Mouse (Mus musculus): ENCODE measurements at regions not wholly inside any gene's neighbourhood (a gene's known extent, or its start where the extent isn't known, plus 50 kb on each side); places are given as distances from the start of the nearest gene placed in this dataset.

DNA sequence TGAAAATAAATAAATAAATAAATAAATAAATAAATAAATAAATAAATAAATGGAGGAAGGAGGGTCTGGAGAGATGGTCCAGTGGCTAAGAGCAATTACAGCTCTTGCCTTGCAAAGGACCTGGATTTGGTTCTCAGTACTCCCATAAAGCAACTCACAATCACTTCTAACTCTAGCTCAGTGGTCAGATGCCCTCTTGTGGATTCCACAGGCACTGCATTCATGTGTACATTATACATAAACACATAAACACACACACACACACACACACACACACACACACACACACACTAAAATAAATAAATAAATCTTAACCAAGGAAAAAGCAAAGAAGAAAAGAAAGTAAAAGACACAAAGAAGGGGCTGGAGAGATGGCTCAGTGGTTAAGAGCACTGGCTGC, 74.2 kb upstream of the Dhx40 start:
- no peaks in the 10 kb centered on the region for H3K27me3 ChIP-seq (replicated peaks; ENCODE audit: control insufficient read depth, insufficient read depth, low read length)
- H3K9ac ChIP-seq (ENCODE audit: low read depth, low read length), result no peak overlapping the region
- no peaks in the 10 kb centered on the region for H3K4me1 ChIP-seq (ENCODE audit: control insufficient read depth, insufficient read depth, low read length)
- no peak overlapping the region for H3K27ac ChIP-seq (replicated peaks; ENCODE audit: low read depth, low read length)
- no peak overlapping the region for H3K4me2 ChIP-seq (ENCODE audit: low read depth, low read length)
- DNase-seq (ENCODE audit: low spot score) (no peak), ATAC-seq (ENCODE audit: low read depth) (no peak)
- H3K9me3 ChIP-seq (ENCODE audit: control insufficient read depth, low read length), result no peaks in the 10 kb centered on the region
- H3K4me3 ChIP-seq (ENCODE audit: low read depth, low read length), result no peak overlapping the region
- H3K36me3 ChIP-seq (ENCODE audit: control insufficient read depth, insufficient read depth, low read length), result no peaks in the 10 kb centered on the region

DNA sequence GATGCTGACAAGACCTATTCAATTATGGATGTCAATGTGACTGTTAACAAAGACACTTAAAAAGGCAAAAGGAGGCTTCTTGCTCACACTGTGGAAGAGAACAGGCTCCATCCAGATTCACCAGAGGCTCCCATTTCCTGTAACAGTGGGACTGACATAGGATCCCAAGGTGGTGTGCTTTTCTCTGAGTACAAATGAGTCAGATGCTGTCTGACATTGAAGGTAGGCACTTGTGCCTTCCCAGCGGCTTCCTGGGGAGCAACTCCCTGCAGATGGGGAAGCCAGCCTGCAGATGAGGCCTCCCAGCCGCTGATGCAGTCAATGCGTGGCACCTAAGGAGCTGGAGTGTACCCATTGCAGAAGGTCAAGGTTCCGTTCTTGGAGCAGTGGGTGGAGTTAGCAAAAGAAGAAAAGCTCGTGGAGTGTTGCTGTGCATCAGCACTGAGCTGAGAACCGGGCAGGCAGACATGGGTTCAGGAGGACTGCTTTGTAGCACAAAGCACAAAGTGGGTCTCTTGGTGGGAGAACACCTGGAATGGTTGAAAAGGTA, 71.9 kb upstream of the Dhx40 start:
- no peak for DNase-seq (ENCODE audit: low spot score)
- 59% methylated on average over 6 of the region's 6 CpGs for WGBS
- Histone ChIP-seq H3K4me2 (ENCODE audit: low read depth, low read length) (no peak overlapping the region), H3K27me3 (replicated peaks; ENCODE audit: control insufficient read depth, insufficient read depth, low read length) (no peaks in the 10 kb centered on the region), H3K4me3 (ENCODE audit: low read depth, low read length) (no peak overlapping the region), H3K36me3 (ENCODE audit: control insufficient read depth, insufficient read depth, low read length) (no peaks in the 10 kb centered on the region), H3K9ac (ENCODE audit: low read depth, low read length) (no peak overlapping the region), H3K27ac (replicated peaks; ENCODE audit: low read depth, low read length) (no peak overlapping the region), H3K9me3 (ENCODE audit: control insufficient read depth, low read length) (no peaks in the 10 kb centered on the region), H3K4me1 (ENCODE audit: control insufficient read depth, insufficient read depth, low read length) (no peaks in the 10 kb centered on the region)
- ATAC-seq (ENCODE audit: low read depth), result no peak

DNA sequence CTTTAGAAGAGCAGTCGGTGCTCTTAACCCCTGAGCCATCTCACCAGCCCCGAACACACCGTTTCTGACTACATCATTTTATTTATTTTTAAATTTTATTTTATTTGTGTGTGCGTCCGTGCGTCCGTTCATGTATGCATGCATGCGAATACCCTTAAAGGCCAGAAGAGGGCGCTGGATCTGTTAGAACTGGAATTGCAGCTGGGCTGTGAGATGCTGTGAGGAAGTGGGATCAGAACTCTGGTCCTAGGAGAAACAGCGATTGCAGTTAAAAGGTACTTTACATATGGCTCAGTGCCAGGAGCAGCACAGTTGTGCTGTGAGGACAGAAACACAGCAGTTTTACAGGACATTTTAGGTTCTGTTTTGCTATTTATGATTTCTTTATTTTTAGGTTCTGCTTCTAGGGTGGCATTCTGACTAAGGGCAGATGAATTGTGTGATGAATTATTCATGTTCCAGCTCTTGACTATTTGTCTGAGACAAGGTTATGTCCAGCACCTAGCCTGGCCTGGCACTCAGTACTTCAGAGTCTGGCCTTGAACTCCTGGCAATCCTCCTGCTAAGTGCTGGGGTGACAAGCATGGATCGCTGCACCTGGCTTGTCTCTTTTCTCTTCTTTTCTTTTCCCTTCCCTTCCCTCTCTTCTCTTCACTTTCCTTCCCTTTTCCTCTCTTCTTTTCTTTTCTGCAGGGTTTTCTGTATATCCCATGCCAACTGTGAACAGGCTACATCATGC, 71.0 kb upstream of the Dhx40 start:
- H3K9ac ChIP-seq (ENCODE audit: low read depth, low read length), result no peak overlapping the region
- no peak overlapping the region for H3K4me2 ChIP-seq (ENCODE audit: low read depth, low read length)
- no peak overlapping the region for H3K27ac ChIP-seq (replicated peaks; ENCODE audit: low read depth, low read length)
- H3K36me3 ChIP-seq (ENCODE audit: control insufficient read depth, insufficient read depth, low read length), result no peaks in the 10 kb centered on the region
- H3K27me3 ChIP-seq (replicated peaks; ENCODE audit: control insufficient read depth, insufficient read depth, low read length), result no peaks in the 10 kb centered on the region
- ATAC-seq (ENCODE audit: low read depth) (no peak), DNase-seq (ENCODE audit: low spot score) (no peak)
- no peaks in the 10 kb centered on the region for H3K9me3 ChIP-seq (ENCODE audit: control insufficient read depth, low read length)
- H3K4me3 ChIP-seq (ENCODE audit: low read depth, low read length), result no peak overlapping the region
- WGBS, result 83% methylated on average over 11 of the region's 11 CpGs
- no peaks in the 10 kb centered on the region for H3K4me1 ChIP-seq (ENCODE audit: control insufficient read depth, insufficient read depth, low read length)

DNA sequence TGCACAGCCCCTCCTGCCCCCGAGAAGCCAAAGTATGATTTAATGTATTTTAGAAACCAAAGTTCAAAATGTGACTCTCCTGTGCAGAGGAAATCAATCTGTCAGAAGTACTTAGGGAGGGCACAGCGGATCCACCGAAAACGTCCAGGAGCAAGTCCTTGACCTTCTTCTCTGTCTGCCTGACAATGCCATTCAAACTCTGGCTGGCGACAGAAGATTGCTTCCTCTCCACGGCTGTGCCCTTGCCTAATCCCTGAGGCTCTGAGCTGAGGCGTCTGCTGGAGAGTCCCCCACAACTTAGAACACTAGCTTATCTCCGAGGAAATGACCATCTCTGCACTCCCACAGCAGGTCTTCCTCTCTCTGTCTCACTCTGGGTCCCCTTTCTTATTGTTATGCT, 69.0 kb upstream of the Dhx40 start:
- no peaks in the 10 kb centered on the region for H3K27me3 ChIP-seq (replicated peaks; ENCODE audit: control insufficient read depth, insufficient read depth, low read length)
- no peak overlapping the region for H3K27ac ChIP-seq (replicated peaks; ENCODE audit: low read depth, low read length)
- no peaks in the 10 kb centered on the region for H3K36me3 ChIP-seq (ENCODE audit: control insufficient read depth, insufficient read depth, low read length)
- no peak for ATAC-seq (ENCODE audit: low read depth)
- peaks cover 5% of the 10 kb centered on the region; the same call in 1 of the 2 replicates for H3K4me1 ChIP-seq (ENCODE audit: control insufficient read depth, insufficient read depth, low read length)
- H3K4me3 ChIP-seq (ENCODE audit: low read depth, low read length), result no peak overlapping the region
- DNase-seq (ENCODE audit: low spot score), result no peak
- no peak overlapping the region for H3K4me2 ChIP-seq (ENCODE audit: low read depth, low read length)
- WGBS, result 42% methylated on average over 8 of the region's 8 CpGs
- no peak overlapping the region for H3K9ac ChIP-seq (ENCODE audit: low read depth, low read length)
- no peaks in the 10 kb centered on the region for H3K9me3 ChIP-seq (ENCODE audit: control insufficient read depth, low read length)

DNA sequence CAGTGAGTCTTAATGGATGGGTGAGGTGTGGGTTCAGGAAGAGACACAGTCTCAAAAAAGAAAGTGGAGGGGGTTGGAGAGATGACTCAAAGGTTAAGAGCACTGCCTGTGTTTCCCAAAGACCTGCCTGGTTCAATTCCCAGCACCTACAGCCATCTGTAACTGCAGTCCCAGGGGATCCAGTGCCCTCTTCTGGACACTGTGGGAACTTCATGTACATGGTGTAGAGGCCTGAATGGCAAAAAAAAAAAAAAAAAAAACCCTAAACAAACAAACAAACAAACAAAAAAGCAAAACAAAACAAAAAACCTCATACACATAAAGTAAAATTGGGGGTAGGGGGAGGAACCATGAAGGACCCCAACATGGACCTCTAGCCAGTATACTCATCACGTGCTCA, 68.2 kb upstream of the Dhx40 start:
- DNase-seq (ENCODE audit: low spot score) (no peak), ATAC-seq (ENCODE audit: low read depth) (no peak)
- Histone ChIP-seq H3K4me1 (ENCODE audit: control insufficient read depth, insufficient read depth, low read length) (peaks cover 5% of the 10 kb centered on the region; the same call in 1 of the 2 replicates), H3K4me2 (ENCODE audit: low read depth, low read length) (no peak overlapping the region), H3K4me3 (ENCODE audit: low read depth, low read length) (no peak overlapping the region), H3K9ac (ENCODE audit: low read depth, low read length) (no peak overlapping the region), H3K27ac (replicated peaks; ENCODE audit: low read depth, low read length) (no peak overlapping the region), H3K27me3 (replicated peaks; ENCODE audit: control insufficient read depth, insufficient read depth, low read length) (no peaks in the 10 kb centered on the region), H3K36me3 (ENCODE audit: control insufficient read depth, insufficient read depth, low read length) (no peaks in the 10 kb centered on the region), H3K9me3 (ENCODE audit: control insufficient read depth, low read length) (no peaks in the 10 kb centered on the region)
- 93% methylated on average over 1 of the region's 1 CpGs for WGBS

DNA sequence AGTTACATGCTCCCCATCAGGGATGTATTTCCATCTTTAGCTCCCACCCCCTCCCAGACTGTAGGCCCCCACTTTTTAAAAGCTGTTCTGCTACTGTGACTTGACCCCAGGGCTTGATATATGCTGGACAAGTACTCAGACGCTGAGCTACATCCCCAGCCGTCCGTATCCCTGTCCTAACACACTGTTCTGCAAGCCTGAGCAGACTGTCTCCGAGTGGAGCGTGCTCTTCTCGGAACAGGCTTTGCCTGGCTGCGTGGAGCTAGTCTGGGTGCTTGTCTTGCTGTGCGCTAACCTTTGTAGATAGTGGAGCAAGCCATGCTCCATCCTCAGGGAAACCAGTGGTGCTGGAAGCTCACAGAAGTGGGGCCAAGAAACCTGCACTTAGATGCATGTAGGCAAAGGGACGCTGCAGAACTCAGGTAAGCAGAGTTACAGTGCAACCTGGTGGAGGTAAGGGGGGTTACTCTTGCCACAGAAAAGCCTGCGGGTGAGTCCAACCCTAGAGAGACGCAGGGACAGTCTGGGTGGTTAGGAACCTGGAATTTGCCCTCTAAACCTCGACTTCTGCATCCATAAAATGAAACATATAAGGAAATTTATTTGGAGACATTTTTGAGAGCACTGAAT, 67.2 kb upstream of the Dhx40 start:
- DNase-seq (ENCODE audit: low spot score), result peak; percentile 42
- ATAC-seq (ENCODE audit: low read depth), result peak; percentile 62; the same call in 1 of the 2 replicates

GRCm38 (mm10) chr11:86873406-86873700, 65.8 kb upstream of the Dhx40 start:
- H3K36me3 ChIP-seq (ENCODE audit: control insufficient read depth, insufficient read depth, low read length), result no peaks in the 10 kb centered on the region
- no peak for ATAC-seq (ENCODE audit: low read depth)

More for the DNA sequence above, 67.2 kb upstream of the Dhx40 start:
- Histone ChIP-seq H3K9ac (ENCODE audit: low read depth, low read length) (no peak overlapping the region), H3K4me1 (ENCODE audit: control insufficient read depth, insufficient read depth, low read length) (peaks cover 5% of the 10 kb centered on the region; the same call in 1 of the 2 replicates), H3K4me3 (ENCODE audit: low read depth, low read length) (no peak overlapping the region), H3K27ac (replicated peaks; ENCODE audit: low read depth, low read length) (no peak overlapping the region), H3K27me3 (replicated peaks; ENCODE audit: control insufficient read depth, insufficient read depth, low read length) (no peaks in the 10 kb centered on the region), H3K36me3 (ENCODE audit: control insufficient read depth, insufficient read depth, low read length) (no peaks in the 10 kb centered on the region), H3K9me3 (ENCODE audit: control insufficient read depth, low read length) (no peaks in the 10 kb centered on the region), H3K4me2 (ENCODE audit: low read depth, low read length) (no peak overlapping the region)
- WGBS, result 59% methylated on average over 12 of the region's 12 CpGs

GRCm38 (mm10) chr11:86872537-86873405, 65.2 kb upstream of the Dhx40 start:
- Histone ChIP-seq H3K27me3 (replicated peaks; ENCODE audit: control insufficient read depth, insufficient read depth, low read length) (no peaks in the 10 kb centered on the region), H3K27ac (replicated peaks; ENCODE audit: low read depth, low read length) (no peak overlapping the region), H3K36me3 (ENCODE audit: control insufficient read depth, insufficient read depth, low read length) (no peaks in the 10 kb centered on the region), H3K4me2 (ENCODE audit: low read depth, low read length) (no peak overlapping the region), H3K4me3 (ENCODE audit: low read depth, low read length) (no peak overlapping the region), H3K4me1 (ENCODE audit: control insufficient read depth, insufficient read depth, low read length) (peaks cover 5% of the 10 kb centered on the region; the same call in 1 of the 2 replicates), H3K9ac (ENCODE audit: low read depth, low read length) (no peak overlapping the region), H3K9me3 (ENCODE audit: control insufficient read depth, low read length) (no peaks in the 10 kb centered on the region)
- ATAC-seq (ENCODE audit: low read depth) (peak; percentile 60; the same call in 1 of the 2 replicates), DNase-seq (ENCODE audit: low spot score) (peak; percentile 49)
- 59% methylated on average over 10 of the region's 10 CpGs for WGBS

More at GRCm38 (mm10) chr11:86873406-86873700, 65.8 kb upstream of the Dhx40 start:
- no peak for DNase-seq (ENCODE audit: low spot score)
- peaks cover 5% of the 10 kb centered on the region; the same call in 1 of the 2 replicates for H3K4me1 ChIP-seq (ENCODE audit: control insufficient read depth, insufficient read depth, low read length)
- no peak overlapping the region for H3K9ac ChIP-seq (ENCODE audit: low read depth, low read length)
- no peak overlapping the region for H3K4me2 ChIP-seq (ENCODE audit: low read depth, low read length)
- H3K4me3 ChIP-seq (ENCODE audit: low read depth, low read length), result no peak overlapping the region
- WGBS, result 56% methylated on average over 1 of the region's 1 CpGs
- H3K9me3 ChIP-seq (ENCODE audit: control insufficient read depth, low read length), result no peaks in the 10 kb centered on the region
- no peak overlapping the region for H3K27ac ChIP-seq (replicated peaks; ENCODE audit: low read depth, low read length)
- no peaks in the 10 kb centered on the region for H3K27me3 ChIP-seq (replicated peaks; ENCODE audit: control insufficient read depth, insufficient read depth, low read length)
